Mouse (Mus musculus) Muller cell, postnatal 12 days (primary cell): ENCODE results near the gene Rragd.
A peak's percentile ranks its signal among the peaks of the same experiment; 100 is the strongest.
"Not testable (repeated sequence)": the region's sequence is repeated elsewhere in the genome, so short reads cannot be mapped to it uniquely, and the experiment has no call there.

Source experiments
- DNase-seq: peaks from one replicate; pipeline ENCODE4 v3.0.0-alpha.2; 2015; ENCODE audit errors: inconsistent ontology term

Gene Rragd

GRCm38 (mm10) chr4:32985684-32986083 is 2.8 kb downstream of the Rragd start:
- DNase-seq, result no peak

DNA sequence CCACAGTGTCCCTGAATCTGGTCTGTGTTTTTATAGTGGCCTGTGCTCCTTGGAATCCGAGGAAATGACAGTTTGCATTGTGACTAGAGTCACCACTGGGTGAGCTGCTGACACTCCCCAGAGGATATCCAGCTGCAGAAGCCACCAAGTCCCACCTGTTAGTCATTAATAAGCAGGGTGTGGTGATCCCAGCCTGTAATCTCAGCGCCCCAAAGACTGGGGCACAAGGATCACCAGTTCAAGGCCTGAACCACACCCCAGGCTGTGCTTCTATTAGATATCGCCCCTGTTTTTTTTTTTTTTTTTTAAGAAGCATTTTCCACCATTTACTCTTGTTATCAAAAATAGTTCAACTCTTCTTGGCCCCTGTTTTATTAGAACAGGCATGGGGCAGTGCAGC is 4.2 kb downstream of the Rragd start:
- DNase-seq, result no peak

DNA sequence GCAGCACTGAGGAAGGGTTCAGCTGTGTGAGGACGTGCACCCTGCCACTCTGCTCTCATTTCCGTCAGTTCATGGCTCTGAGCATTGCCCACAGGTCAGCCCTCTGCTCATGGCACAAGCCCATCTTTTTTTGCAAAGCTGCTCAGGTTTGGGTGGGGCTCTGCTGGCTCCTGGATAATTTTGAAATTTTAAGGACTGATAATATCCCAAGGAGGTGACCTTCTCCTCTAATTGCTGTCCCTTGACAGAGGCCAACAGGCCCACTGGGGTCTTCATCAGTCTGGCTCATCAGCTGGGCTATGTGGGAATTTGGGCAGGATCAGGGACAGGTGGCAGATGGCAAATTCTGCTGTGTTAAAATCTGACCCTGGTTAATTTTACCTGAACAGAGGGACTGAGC is 6.5 kb downstream of the Rragd start:
- DNase-seq, result no peak

GRCm38 (mm10) chr4:32994168-32994567 is 11.3 kb downstream of the Rragd start:
- no peak for DNase-seq

DNA sequence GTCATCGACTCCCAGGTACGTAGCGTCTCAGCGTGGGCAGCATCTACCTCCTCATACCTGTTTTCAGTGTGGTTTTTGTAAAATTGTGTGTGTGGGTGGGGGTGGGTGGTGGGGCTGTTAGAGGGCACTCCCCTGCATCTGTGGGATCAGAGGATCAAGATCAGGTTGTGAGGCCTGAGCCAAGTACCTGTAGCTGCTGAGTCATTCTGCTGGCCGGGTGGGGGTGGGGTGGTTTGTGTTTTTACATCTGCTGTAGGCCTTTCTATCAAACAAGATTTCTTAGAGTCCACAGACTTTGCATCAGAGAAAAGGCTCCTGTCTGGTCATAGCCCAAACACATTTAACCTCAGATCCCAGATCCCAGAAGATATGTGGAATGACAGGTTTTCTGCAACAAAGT is 13.2 kb downstream of the Rragd start:
- no peak for DNase-seq

- DNase-seq, result no peak
Observed at GRCm38 (mm10) chr4:32997571-32997970, 14.7 kb downstream of the Rragd start.

DNA sequence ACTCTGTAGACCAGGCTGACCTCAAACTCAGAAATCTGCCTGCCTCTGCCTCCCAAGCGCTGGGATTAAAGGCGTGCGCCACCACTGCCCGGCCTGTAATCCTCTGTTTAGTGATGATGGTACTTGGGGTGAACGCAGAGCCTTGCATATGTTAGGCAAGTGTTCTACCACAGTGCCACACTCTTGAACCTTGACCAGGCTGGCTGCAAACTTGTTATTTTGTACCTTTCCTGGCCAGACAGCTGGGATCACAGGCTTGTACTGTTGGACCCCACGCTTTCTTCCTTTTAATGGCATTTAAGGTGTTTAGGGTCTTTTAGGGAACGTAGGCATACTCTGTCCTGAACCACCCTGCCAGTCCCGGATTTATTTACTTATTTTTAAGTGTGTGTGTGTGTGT is 16.2 kb downstream of the Rragd start:
- DNase-seq, result no peak

DNA sequence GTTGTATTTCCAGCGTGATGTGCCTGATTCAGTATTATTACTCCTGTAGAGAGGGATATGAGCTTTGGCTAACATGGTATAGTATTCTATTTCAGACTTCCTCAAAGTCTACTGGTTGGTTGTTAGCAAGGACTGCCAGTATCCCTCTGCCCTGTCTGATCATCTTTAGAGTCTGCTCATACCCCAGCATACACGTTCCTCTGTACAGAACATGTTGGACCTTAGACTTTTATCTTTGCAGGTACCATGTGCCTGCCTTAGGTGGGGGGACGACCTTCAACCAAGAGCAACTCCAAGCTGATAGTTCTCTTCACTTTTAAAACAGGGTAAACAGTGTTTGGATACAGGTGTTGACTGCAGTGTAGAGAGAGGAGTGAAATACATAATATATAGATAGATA is 19.2 kb downstream of the Rragd start:
- DNase-seq, result no peak

- DNase-seq, result not testable (repeated sequence)
Observed at GRCm38 (mm10) chr4:33005595-33006470, 23.0 kb downstream of the Rragd start.

DNA sequence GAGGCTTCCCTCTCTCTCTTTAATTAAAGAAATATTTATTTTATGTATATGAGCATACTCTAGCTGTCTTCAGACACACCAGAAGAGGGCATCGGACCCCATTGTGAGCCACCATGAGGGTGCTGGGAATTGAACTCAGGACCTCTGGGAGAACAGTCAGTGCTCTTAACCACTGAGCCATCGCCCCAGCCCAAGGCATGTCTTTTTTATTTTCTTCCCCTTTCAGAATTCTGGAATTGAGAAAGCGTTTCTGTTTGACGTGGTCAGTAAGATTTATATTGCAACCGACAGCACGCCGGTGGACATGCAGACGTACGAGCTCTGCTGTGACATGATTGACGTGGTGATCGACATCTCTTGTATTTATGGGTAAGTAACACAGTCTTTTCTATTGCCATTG is 24.0 kb downstream of the Rragd start:
- DNase-seq, result no peak

GRCm38 (mm10) chr4:33007443-33008217 is 24.8 kb downstream of the Rragd start:
- DNase-seq, result no peak

GRCm38 (mm10) chr4:33010078-33010477 is 27.2 kb downstream of the Rragd start:
- DNase-seq, result no peak

GRCm38 (mm10) chr4:33012484-33012883 is 29.6 kb downstream of the Rragd start:
- no peak for DNase-seq

DNA sequence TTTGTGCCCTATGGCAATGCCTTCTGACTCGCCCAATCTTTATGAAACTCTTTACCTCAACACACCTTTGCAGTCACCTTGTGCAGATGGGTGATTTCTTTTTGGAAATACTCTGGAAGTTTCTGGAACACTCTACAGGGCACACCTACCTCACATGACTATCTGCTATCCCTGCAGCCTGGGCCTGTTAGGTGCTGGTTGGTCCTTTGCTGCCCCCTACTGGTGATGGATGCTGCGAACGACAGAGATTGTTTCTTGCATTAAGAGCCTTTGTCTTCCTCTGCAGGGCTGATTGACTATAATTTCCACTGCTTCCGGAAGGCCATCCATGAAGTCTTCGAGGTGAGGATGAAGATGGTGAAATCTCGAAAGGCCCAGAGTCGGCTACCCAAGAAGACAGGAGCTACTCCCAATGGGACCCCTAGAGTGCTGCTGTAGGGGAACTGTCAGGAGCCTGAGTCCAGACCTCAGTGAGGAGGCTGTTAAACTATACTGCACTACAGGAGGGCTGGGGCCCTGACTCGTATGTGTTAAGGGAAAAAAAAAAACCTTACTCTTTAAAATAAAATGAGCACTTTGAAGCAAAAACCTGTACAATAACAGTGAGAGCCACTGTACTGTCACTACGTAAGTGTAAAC is 35.6 kb downstream of the Rragd start:
- peak; percentile 55 for DNase-seq

GRCm38 (mm10) chr4:33024420-33024819 is 41.6 kb downstream of the Rragd start:
- DNase-seq, result no peak

DNA sequence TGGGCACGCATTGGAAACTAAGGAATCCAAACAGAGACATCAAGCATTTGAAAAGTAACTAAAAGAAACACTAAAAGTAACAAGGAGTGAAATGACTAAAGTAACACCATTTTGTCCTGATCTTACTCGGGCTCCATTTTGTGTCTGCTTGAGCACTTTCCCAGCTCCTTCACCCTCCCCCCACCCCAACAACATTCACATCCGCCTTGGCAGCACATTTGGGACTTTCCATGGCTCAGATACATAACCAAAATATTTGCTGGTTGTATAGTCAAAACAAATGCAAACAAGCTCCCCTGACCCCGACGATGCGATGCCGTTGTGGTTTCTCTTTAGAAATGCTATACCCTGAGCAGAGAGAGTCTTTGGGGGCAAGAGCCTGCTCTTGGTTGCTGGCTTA is 46.3 kb downstream of the Rragd start:
- DNase-seq, result no peak

- peak; percentile 52 for DNase-seq
Observed at GRCm38 (mm10) chr4:33030264-33031194, 47.7 kb downstream of the Rragd start.

GRCm38 (mm10) chr4:33031195-33031960 is 48.5 kb downstream of the Rragd start, which contains the start of gene Ube2j1:
TSS of gene Ube2j1 (plus strand) at chr4:33031416.
- DNase-seq, result peak; percentile 97

DNA sequence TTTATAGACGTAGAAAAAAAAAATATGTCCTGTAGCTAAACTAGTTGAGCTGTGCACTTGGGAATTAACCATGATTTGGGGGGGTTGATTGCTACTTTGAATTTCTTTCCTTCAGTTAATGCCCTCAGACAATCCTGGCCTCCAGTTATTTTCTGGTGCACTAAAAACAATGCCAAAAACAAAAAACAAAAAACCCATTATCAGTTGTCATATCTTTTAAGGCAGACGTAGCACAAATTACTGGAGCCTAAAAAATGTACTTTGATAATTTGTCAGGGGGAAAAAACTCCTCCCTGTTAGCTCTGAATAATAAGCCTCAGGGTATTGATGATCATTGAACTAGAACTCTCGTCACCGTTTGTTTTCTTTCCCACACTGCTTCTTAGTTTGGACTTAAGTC is 49.2 kb downstream of the Rragd start:
- peak; percentile 61 for DNase-seq

DNA sequence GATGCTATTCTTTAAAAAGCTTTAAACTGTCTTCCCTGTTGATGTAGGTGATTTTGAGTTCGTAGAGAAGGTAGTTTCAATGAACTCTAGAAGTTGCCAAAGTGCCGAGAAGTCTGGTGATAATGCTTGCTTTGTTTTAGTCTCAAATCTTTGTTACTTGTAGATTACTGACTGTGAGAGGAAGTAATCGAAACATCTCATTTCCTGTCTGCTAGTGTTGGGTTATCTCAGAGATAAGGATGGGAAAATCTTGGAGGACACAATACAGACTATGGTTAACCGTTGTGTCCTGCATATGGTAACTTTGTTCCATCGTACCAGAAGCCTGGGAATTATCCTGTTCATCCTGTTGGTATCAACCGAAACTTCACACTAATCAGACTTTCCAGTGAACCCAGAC is 50.7 kb downstream of the Rragd start:
- no peak for DNase-seq

DNA sequence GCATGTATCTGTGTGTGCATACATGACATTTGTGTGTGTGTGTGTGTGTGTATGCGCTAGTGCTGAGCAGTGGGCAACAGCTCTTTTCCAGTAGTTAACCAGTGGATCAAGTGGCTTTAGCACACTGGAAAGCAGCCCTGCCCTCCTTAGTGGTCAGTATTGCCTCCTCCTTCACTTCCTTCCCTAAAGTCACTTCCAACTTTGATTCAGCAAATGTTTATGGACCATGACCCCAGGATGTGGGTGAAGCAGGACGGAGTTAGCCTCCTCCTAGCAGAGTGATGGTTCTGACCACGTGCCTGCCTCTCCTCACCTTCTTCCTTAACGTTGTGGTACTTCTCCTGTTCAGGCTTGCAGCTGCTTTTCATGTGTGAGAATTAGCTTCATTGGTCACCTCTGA is 57.0 kb downstream of the Rragd start:
- DNase-seq, result no peak
